Mouse (Mus musculus): ENCODE results near the gene Hras.
A peak's percentile ranks its signal among the peaks of the same experiment; 100 is the strongest.

- TF ChIP-seq EP300 (IDR thresholded peaks at IDR 0.05; ENCODE audit: low read depth), result peak; percentile 58; the same call in 1 of the 2 replicates
- peak; percentile 100 for TF ChIP-seq CTCF (IDR thresholded peaks at IDR 0.05; ENCODE audit: low read depth)
Measured at GRCm38 (mm10) chr7:141228279-141229067, 34.7 kb upstream of the Hras start, which contains the start of gene Phrf1.

Measured in liver, embryonic 14.5 days (tissue).